Mouse (Mus musculus): Measurements from ENCODE around the gene Pif1. TPM values are rescaled to one million over a fixed set of nuclear protein-coding genes. Genes with fewer than 3 reads are reported as not detected.

Pif1 gene
- total and polyA plus RNA-seq, 2 experiments from 2014 or later: 1.0 to 3.7 TPM

GRCm38 (mm10) chr9:65622826-65623225 lies 35.9 kb downstream of the Pif1 start:
- H3K9me3 ChIP-seq (ENCODE audit: low read length): no peaks in the 10 kb centered on the region
- H3K4me3 ChIP-seq (ENCODE audit: low read depth, low read length): no peak overlapping the region
- H3K36me3 ChIP-seq (ENCODE audit: insufficient read depth): no peaks in the 10 kb centered on the region
- no peak for TF ChIP-seq CTCF (IDR thresholded peaks at IDR 0.05; ENCODE audit: low read depth)
- DNase-seq (no peak), ATAC-seq (no peak)
- no peak overlapping the region for H3K27ac ChIP-seq (ENCODE audit: low read depth, low read length)
- H3K4me1 ChIP-seq (ENCODE audit: insufficient read depth): no peaks in the 10 kb centered on the region
- H3K27me3 ChIP-seq (ENCODE audit: insufficient read depth, low read length): no peaks in the 10 kb centered on the region; the same call in 1 of the 2 replicates
- H3K9ac ChIP-seq: no peak overlapping the region
- H3K4me2 ChIP-seq (ENCODE audit: low read depth): no peak overlapping the region
- 88% methylated on average over 5 of the region's 5 CpGs for WGBS

GRCm38 (mm10) chr9:65624266-65624665 lies 37.3 kb downstream of the Pif1 start:
- Histone ChIP-seq H3K9me3 (ENCODE audit: low read length) (no peaks in the 10 kb centered on the region), H3K9ac (no peak overlapping the region), H3K36me3 (ENCODE audit: insufficient read depth) (no peaks in the 10 kb centered on the region), H3K4me1 (ENCODE audit: insufficient read depth) (no peaks in the 10 kb centered on the region), H3K4me2 (ENCODE audit: low read depth) (no peak overlapping the region), H3K27me3 (ENCODE audit: insufficient read depth, low read length) (peaks cover 9% of the 10 kb centered on the region), H3K4me3 (ENCODE audit: low read depth, low read length) (no peak overlapping the region), H3K27ac (ENCODE audit: low read depth, low read length) (no peak overlapping the region)
- DNase-seq (no peak), ATAC-seq (no peak)
- no peak for TF ChIP-seq CTCF (IDR thresholded peaks at IDR 0.05; ENCODE audit: low read depth)
- 67% methylated on average over 2 of the region's 2 CpGs for WGBS

GRCm38 (mm10) chr9:65629025-65629766 lies 42.2 kb downstream of the Pif1 start, which contains the start of gene Rbpms2:
TSS of gene Rbpms2 (plus strand) at chr9:65629648.
- WGBS: 4% methylated on average over 33 of the region's 40 CpGs
- TF ChIP-seq CTCF (IDR thresholded peaks at IDR 0.05; ENCODE audit: low read depth): no peak
- Histone ChIP-seq H3K4me1 (ENCODE audit: insufficient read depth) (no peaks in the 10 kb centered on the region), H3K27ac (ENCODE audit: low read depth, low read length) (no peak within 1 kb of the TSS), H3K9me3 (ENCODE audit: low read length) (no peaks in the 10 kb centered on the region), H3K4me2 (ENCODE audit: low read depth) (peak within 1 kb of the TSS; percentile 98), H3K4me3 (ENCODE audit: low read depth, low read length) (peak within 1 kb of the TSS; percentile 62), H3K36me3 (ENCODE audit: insufficient read depth) (no peaks in the 10 kb centered on the region), H3K27me3 (ENCODE audit: insufficient read depth, low read length) (peaks cover 29% of the 10 kb centered on the region), H3K9ac (peak within 1 kb of the TSS; percentile 51)
- ATAC-seq (no peak), DNase-seq (no peak)

GRCm38 (mm10) chr9:65629767-65630630 lies 43.0 kb downstream of the Pif1 start:
- Histone ChIP-seq H3K9me3 (ENCODE audit: low read length) (no peaks in the 10 kb centered on the region), H3K36me3 (ENCODE audit: insufficient read depth) (no peaks in the 10 kb centered on the region), H3K9ac (peak overlapping the region; percentile 51), H3K4me2 (ENCODE audit: low read depth) (peak overlapping the region; percentile 98), H3K4me3 (ENCODE audit: low read depth, low read length) (peak overlapping the region; percentile 62), H3K27ac (ENCODE audit: low read depth, low read length) (no peak overlapping the region), H3K27me3 (ENCODE audit: insufficient read depth, low read length) (peaks cover 29% of the 10 kb centered on the region), H3K4me1 (ENCODE audit: insufficient read depth) (no peaks in the 10 kb centered on the region)
- no peak for TF ChIP-seq CTCF (IDR thresholded peaks at IDR 0.05; ENCODE audit: low read depth)
- peak; percentile 90 for ATAC-seq
- whole genome bisulfite sequencing: 4% methylated on average over 46 of the region's 83 CpGs
- no peak for DNase-seq

GRCm38 (mm10) chr9:65630631-65631353 lies 43.8 kb downstream of the Pif1 start:
- 7% methylated on average over 70 of the region's 78 CpGs for WGBS

GRCm38 (mm10) chr9:65631354-65632021 lies 44.5 kb downstream of the Pif1 start:
- no peak for ATAC-seq
- Histone ChIP-seq H3K27me3 (ENCODE audit: insufficient read depth, low read length) (peaks cover 29% of the 10 kb centered on the region), H3K9ac (peak overlapping the region; percentile 51; the same call in 1 of the 2 replicates)

More at GRCm38 (mm10) chr9:65630631-65631353, 43.8 kb downstream of the Pif1 start:
- Histone ChIP-seq H3K9ac (peak overlapping the region; percentile 51), H3K27ac (ENCODE audit: low read depth, low read length) (no peak overlapping the region; the same call in 1 of the 2 replicates), H3K4me1 (ENCODE audit: insufficient read depth) (no peaks in the 10 kb centered on the region), H3K9me3 (ENCODE audit: low read length) (no peaks in the 10 kb centered on the region), H3K36me3 (ENCODE audit: insufficient read depth) (no peaks in the 10 kb centered on the region), H3K4me2 (ENCODE audit: low read depth) (peak overlapping the region; percentile 98), H3K4me3 (ENCODE audit: low read depth, low read length) (peak overlapping the region; percentile 62), H3K27me3 (ENCODE audit: insufficient read depth, low read length) (peaks cover 29% of the 10 kb centered on the region)
- TF ChIP-seq CTCF (IDR thresholded peaks at IDR 0.05; ENCODE audit: low read depth): no peak
- ATAC-seq (peak; percentile 75), DNase-seq (peak; percentile 31)

More at GRCm38 (mm10) chr9:65631354-65632021, 44.5 kb downstream of the Pif1 start:
- H3K4me2 ChIP-seq (ENCODE audit: low read depth): peak overlapping the region; percentile 98
- no peak for DNase-seq
- no peaks in the 10 kb centered on the region for H3K36me3 ChIP-seq (ENCODE audit: insufficient read depth)
- no peaks in the 10 kb centered on the region for H3K4me1 ChIP-seq (ENCODE audit: insufficient read depth)
- no peak for TF ChIP-seq CTCF (IDR thresholded peaks at IDR 0.05; ENCODE audit: low read depth)
- H3K4me3 ChIP-seq (ENCODE audit: low read depth, low read length): peak overlapping the region; percentile 62
- WGBS: 32% methylated on average over 16 of the region's 16 CpGs
- H3K9me3 ChIP-seq (ENCODE audit: low read length): no peaks in the 10 kb centered on the region
- no peak overlapping the region for H3K27ac ChIP-seq (ENCODE audit: low read depth, low read length)

Measured in forebrain, postnatal 0 days (tissue).